Mouse (Mus musculus): ENCODE data around the gene S100z.

The S100z gene

GRCm38 (mm10) chr13:95444824-95445223 is 33.7 kb downstream of the S100z start, which contains the start of gene Crhbp:
Gene Crhbp (minus strand): TSS chr13:95444924.
- DNase-seq (ENCODE audit: low read depth, low spot score) = no peak

- DNase-seq (ENCODE audit: low read depth, low spot score) = no peak
These were observed 34.2 kb downstream of the S100z start for GRCm38 (mm10) chr13:95444291-95444690.

GRCm38 (mm10) chr13:95443376-95444233 is 34.9 kb downstream of the S100z start:
- DNase-seq (ENCODE audit: low read depth, low spot score) = peak; percentile 68

- DNase-seq (ENCODE audit: low read depth, low spot score) = no peak
These were observed 35.6 kb downstream of the S100z start for GRCm38 (mm10) chr13:95442901-95443300.

GRCm38 (mm10) chr13:95439569-95439968 is 39.0 kb downstream of the S100z start:
- no peak for DNase-seq (ENCODE audit: low read depth, low spot score)

- peak; percentile 25 for DNase-seq (ENCODE audit: low read depth, low spot score)
These were observed 46.8 kb downstream of the S100z start for GRCm38 (mm10) chr13:95431760-95432159.

- no peak for DNase-seq (ENCODE audit: low read depth, low spot score)
These were observed 51.0 kb downstream of the S100z start for GRCm38 (mm10) chr13:95427499-95427898.
